Mouse (Mus musculus) spleen, postnatal 14 days (tissue): ENCODE data around the gene Ppt1.
A peak's percentile ranks its signal among the peaks of the same experiment; 100 is the strongest.
"Not testable (repeated sequence)": the region's sequence is repeated elsewhere in the genome, so short reads cannot be mapped to it uniquely, and the experiment has no call there.

Experiments used
- DNase-seq, 2 experiments: peaks; one replicate each; pipeline ENCODE4 v3.0.0; 2021 to 2022; ENCODE audit warnings: low spot score in 2 of 2

Ppt1 gene

DNA sequence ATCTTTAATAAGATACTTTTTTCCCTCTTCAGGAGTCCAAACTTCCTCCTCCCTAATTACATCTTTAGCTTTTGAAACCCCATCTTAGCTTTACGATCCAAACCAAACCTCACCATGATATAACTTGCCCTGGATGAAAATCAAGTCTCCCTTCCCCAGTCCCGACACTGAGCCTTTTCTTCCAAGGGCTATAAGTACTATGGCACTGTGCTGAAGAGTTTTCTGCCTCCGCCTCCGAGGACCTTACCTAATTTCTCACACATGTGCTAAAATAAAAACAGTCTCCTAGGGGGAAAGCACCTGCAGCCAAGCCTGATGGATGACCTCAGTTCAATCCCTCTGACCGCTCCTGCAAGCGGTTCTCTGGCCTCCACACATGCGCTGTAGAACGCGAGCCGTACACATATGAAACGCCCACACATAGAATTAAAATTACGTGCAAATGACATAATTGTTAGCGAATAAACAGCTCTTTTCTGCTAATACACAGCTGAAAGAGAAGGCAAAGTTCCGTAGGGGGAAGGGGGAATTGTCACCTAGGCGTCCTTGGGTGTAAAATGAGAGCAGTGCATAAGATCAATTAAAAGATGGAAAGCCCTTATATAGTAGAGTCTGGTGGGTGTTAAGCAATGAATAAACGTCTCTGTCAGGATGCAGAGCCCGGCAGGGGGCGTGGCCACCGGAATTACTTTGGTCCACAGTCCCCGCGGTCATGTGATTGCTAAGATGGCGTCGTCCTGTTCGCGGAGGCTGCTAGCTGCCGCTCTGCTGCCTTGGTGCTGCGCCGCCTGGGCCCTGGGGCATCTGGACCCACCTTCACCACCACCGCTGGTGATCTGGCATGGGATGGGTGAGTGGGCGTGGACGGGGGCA is at the start of gene Ppt1:
Ppt1 (plus strand) TSS at position 713 of the 873 bp plus-strand sequence.
- peak; percentile 62 to 75 for DNase-seq

DNA sequence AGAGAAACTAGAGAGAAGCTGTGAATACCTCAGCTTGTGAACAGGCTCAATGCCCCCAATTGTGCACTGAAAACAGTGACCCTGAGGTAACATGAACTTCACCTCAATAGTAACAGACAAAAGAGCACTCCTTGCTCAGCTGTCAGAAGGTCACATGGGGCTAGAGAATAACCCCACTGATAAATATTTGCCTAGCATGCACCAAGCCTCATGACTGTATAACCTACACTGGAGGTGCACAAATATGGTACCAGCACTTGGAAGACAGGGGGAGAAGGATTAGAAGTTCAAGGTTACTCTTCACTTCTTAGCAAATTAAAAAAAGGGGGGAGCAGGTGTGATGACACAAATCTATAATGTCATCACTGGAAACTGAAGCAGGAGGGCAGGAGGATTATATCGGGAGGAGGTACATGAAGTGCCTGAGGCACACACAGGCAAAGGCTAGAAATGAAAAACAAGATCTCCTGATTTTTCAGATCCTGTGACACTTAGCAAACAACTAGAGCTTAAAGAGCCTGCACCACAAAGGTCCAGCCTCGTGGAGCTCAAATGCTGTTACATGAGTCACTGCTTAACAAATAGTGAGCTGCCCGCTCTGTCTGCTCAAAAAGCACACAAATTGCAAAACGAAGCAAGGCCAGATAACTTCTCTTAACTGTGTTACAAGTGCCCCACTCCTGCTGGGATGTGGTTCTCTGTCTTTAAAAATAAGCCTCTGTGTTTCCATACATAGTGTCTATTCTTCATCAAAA is 46.5 kb upstream of the Ppt1 start:
- no peak for DNase-seq

DNA sequence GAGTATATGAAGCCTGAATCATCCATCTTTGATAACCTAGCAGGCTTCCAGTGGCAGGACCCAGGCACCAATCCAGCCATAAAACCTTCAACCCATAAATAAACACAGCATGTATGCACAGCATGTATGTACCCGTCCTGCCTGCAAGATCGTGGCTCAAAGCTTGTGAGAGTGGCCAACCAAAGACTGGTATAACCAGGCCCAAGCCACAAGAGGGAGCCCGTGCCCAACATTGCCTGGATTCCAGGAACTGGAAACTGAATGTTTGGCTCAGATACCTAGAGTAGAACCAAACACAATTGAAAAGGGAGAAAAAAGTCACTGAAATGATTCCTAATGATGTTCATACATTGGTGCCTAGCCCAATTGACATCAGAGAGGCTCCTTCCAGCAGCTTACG is 27.9 kb upstream of the Ppt1 start:
- peak; percentile 42 to 65 for DNase-seq

DNA sequence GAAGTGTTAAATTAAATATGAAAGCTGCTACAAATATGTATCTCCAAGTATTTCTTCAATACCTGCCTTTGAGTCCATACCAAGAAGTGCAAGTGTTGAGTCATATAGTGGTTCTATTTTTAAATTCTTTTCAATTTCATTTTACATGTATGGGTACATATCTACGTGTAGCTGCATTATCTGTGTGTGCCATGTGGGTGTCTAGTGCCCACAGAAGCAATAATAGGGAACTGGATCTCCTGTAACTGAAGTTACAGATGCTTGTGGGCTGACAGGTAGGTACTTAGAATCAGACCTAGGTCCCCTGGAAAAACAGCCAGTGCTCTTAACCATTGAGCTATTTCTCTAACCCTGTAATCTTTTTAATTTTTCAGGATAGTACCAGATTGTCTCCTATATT is 24.9 kb upstream of the Ppt1 start:
- no peak for DNase-seq

DNA sequence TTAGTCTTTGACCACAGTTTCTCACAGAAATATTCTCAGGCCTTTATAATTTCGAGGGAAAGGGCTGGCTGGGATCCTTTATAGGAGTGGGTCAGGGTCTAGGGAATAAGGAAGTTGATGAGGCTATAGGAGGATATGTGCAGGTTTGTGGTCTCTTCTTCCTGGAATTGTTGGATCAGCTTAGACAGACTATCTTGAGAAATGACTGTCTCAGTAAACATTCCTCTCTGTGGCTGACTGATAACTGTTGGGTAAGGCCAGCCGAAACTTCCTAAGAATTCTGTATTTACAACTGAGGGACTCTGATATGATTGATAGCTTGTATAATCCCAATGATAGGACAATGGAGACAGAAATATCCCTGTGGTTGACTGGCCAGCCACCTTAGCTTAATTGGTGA is 24.2 kb upstream of the Ppt1 start:
- no peak for DNase-seq

- no peak for DNase-seq
These were observed 19.8 kb upstream of the Ppt1 start for GRCm38 (mm10) chr4:122816202-122816601.

- DNase-seq: not testable (repeated sequence)
These were observed 15.1 kb upstream of the Ppt1 start for GRCm38 (mm10) chr4:122820941-122821340.

DNA sequence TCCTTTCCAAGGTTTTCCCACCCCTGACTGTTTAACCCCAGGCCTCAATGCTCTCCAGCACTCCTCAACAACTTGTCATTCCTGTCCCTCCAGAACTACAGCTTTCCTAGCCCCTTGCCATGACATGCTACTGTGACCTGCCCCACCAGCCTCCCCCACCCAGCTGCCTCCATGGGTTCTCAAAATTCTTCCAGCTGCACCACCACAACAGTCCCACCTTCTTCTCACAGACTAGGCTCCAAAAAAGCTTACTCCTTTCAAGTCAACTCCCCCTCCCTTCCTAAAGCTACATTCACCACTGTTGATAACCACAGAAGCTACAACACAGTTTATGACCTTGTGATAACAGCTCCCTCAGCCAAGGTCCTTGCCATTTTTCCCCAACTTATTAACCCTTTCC is 8.4 kb upstream of the Ppt1 start:
- no peak for DNase-seq

GRCm38 (mm10) chr4:122829339-122829738 is 6.7 kb upstream of the Ppt1 start:
- no peak for DNase-seq

- no peak for DNase-seq
These were observed 4.2 kb upstream of the Ppt1 start for GRCm38 (mm10) chr4:122831888-122832287.

DNA sequence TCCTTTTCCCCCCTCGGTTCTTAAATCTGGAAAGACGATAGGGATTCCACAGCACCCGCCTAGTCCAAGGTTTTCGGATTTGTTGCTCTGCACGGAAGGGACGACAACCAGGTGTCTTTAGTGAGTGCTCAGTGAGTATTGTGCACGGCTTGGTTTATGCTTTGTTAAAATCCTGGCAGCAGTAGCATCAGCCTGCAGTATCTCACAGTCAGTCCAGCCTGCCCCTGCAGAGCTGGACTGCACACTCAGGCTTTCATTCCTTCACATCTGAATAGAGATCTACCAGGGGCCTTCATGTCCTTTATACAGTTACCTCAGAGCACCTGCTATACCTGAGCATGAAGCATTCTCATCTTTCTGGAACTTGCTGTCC is 347 bp downstream of the Ppt1 start:
- DNase-seq: no peak

- DNase-seq: no peak
These were observed 1.2 kb downstream of the Ppt1 start for GRCm38 (mm10) chr4:122837180-122837730.

GRCm38 (mm10) chr4:122837994-122838393 is 2.0 kb downstream of the Ppt1 start:
- no peak for DNase-seq

DNA sequence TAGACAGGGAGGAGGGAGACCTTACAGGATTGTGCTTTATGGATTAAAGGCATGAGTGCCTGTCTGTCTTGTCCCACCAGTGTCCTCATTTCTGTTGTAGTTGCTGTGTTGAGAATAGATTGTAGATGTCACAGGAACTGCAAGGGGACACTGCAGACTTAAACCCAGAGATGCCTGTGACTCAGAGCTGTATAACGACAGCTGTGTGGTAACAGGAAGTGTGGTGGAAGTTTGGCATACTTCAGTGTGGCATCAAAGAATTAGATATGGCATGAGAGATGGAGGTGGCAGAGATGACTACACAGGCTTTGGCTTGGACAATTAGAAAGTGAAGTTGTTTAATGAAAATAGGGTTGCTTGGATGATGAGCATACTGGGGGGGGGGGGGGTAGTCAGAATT is 2.4 kb downstream of the Ppt1 start:
- DNase-seq: no peak

- peak; percentile 14 to 18 for DNase-seq
These were observed 12.1 kb downstream of the Ppt1 start for GRCm38 (mm10) chr4:122848150-122848621.

DNA sequence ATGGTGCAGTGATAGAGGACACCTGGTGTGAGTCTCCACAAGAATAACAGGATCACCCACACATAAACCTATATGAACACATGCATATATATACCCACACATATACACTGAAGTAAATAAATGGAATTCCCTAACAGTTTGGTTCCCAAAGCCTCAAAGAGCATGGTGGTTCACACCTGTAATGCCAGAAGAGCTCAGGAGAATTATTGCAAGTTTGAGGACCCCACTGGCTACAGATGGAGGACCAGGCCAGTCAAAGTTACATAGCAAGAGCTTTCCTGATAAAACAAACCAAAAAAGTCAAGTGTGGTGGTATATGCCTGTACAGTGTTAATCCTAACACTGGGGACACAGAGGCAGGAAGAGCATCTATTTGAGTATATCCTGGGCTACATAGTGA is 15.5 kb downstream of the Ppt1 start:
- DNase-seq: no peak

GRCm38 (mm10) chr4:122853691-122854090 is 17.6 kb downstream of the Ppt1 start:
- peak in 1 of 2 experiments; percentile 31 for DNase-seq

DNA sequence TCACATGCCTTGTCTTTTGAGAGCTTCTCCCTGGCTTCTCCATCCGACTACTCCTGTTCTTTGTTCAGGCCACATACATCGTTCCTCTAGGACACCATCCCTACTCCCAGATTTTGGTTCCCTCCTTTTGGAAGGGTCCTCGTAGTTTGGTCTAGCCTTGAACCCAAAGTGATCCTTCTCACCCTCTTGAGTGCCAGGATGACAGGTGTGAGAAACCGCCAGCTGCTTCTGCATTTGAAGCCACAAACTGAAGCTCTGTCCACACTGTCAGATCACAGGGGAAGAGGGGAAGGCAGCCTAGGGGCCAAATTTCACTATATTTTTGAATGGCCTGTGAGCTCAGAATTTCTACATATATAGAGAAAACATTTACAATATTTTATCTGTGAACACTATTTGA is 18.7 kb downstream of the Ppt1 start:
- no peak for DNase-seq

- DNase-seq: no peak
These were observed 21.9 kb downstream of the Ppt1 start for GRCm38 (mm10) chr4:122857909-122858308.

GRCm38 (mm10) chr4:122859096-122859674 is 23.1 kb downstream of the Ppt1 start:
- no peak for DNase-seq

- no peak for DNase-seq
These were observed 25.8 kb downstream of the Ppt1 start for GRCm38 (mm10) chr4:122861836-122862235.

DNA sequence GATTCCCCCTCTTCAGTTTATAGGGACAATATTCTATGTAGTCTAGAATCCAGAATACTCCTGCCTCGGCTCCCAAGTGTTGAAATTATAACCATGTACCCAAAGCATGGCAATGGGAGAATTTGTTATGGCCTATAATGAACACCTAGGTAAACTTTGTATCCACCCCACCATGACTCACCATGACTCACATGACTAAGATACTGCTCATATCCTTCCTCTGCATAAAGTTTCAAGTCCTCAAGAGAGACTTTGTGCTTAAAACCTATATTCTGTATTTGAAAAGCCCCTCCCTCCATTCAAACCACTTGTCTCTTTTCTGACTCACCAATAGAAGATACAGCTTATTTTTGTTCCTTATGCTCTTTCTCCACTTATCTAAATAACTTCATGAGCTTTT is 32.0 kb downstream of the Ppt1 start:
- no peak for DNase-seq
